Mouse (Mus musculus): Measurements from ENCODE around the gene Nfkbiz.

- TF ChIP-seq POLR2A (IDR thresholded peaks at IDR 0.05; ENCODE audit: borderline replicate concordance, low read depth, low read length) (no peak), CTCF (IDR thresholded peaks at IDR 0.05; ENCODE audit: low read depth, low read length) (no peak)
These were observed 16.5 kb downstream of the Nfkbiz start for GRCm38 (mm10) chr16:55821997-55822740.
